Mouse (Mus musculus): Measurements from ENCODE around the gene Creb3l2.

DNA sequence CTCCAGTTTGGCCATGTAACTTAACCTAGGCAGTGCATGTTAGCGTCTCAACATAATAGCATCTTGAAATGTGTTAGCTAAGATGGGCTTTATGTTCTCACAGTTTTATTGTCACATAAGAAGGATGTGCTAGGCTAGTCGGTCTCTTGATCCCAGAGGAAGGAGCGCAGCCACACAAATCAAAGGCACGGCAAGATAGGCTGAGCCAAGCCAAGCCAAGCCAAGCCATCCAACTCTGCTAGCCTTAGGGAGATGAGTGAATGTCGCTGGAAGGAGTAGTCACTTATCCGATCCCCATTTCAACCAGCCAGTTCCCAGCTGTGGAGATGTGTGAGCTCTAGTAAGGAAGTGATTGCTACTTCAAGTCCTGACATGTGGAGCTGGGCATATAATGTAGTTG lies 75.0 kb downstream of the Creb3l2 start:
- TF ChIP-seq POLR2A (IDR thresholded peaks at IDR 0.05; ENCODE audit: extremely low read depth, insufficient read depth, low read length) (no peak), CTCF (IDR thresholded peaks at IDR 0.05; ENCODE audit: extremely low read depth, insufficient read depth, low read length) (no peak)
